Mouse (Mus musculus) cerebellum, postnatal 36 days (tissue): ENCODE measurements around the gene Sc5d.

Source experiments
- DNase-seq, 2 experiments: peaks; one replicate each; pipeline ENCODE4 v3.0.0; 2021 to 2022; ENCODE audit warnings: mixed read lengths in 2 of 2

Sc5d gene

GRCm38 (mm10) chr9:42264145-42264544 is at the start of gene Sc5d:
Gene Sc5d, minus strand, starts transcription at chr9:42264256.
- DNase-seq: peak; percentile 96 to 97

DNA sequence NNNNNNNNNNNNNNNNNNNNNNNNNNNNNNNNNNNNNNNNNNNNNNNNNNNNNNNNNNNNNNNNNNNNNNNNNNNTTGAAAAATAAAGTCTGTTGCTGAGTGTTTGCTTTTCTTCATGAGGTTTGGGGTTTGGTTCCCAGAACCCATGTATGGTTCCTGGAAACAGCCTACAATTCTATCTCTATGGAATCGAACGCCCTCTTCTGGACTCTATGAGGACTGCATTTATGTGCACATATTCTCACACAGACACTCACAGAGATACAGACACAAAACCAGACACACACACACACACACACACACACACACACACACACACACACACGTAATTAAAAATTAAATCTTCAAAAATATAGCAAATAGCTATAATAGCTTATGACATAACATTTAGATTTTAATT is 47.3 kb upstream of the Sc5d start:
- no peak for DNase-seq

- no peak for DNase-seq
Observed at GRCm38 (mm10) chr9:42303894-42304293, 39.8 kb upstream of the Sc5d start.

DNA sequence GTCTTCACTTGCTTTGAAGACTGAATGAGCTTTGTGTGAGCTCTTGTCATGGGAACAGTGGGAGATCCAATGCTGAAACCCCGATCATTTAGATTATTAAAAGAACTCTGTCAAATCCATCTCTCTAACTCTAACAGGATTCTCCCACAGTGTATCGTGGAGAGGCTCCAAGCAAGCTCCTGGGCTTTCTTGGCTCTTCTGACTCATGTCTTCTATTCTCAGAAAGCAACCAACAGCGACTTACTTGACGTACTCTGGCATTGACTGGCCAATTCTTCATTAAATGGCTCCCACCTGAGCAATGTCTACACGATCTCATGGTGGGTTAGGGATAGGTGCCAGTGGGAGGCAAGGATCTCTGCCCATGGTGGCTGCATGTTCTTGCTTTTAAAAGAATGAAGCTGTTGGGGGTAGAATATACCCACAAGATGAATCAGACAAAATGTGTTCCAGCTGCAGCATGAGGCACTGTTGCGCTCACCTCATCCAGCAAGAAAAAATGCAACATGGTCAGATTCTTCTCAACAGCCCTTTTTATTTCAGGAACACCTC is 37.1 kb upstream of the Sc5d start:
- DNase-seq: no peak

GRCm38 (mm10) chr9:42296297-42296922 is 32.4 kb upstream of the Sc5d start:
- DNase-seq: no peak

- no peak for DNase-seq
Observed at GRCm38 (mm10) chr9:42294131-42294530, 30.1 kb upstream of the Sc5d start.

DNA sequence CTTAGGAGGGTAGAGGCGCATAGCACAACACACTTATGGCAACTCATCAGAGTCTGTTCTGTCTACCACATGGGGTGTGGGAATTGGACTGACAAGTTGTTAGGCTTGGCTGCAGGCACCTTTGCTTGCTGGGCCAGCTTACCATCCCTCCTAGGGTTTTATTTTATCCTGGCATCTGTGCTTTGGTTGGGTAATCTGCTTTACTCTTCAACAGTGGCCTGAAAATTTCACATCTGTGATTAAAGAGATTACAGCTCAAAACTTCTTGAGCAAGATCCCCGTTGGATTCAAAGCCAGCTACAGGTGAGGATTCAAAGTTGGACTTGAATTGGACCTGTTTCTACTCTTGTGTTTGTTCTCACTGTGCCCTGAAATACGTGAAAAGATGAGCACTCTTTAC is 29.5 kb upstream of the Sc5d start:
- no peak for DNase-seq

GRCm38 (mm10) chr9:42293051-42293450 is 29.0 kb upstream of the Sc5d start:
- no peak for DNase-seq

DNA sequence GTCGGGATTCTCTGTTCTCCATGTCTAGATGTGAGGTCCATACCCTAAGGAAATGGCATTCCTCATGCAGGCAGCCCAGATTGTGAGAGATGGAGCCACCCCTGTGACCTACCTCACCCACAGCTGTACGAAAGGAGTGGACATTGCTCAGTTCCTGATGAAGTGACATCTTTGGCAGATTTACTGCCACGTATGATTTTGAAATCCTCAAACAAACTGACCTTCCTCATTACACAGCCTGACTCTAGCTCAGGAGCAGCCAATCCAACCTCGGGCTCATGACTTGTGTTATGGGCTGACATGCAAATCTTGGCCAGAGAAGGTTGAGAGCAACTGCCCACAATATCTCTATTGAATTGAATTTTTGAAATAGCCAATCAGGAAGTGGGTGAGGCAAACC is 15.6 kb upstream of the Sc5d start:
- DNase-seq: no peak

DNA sequence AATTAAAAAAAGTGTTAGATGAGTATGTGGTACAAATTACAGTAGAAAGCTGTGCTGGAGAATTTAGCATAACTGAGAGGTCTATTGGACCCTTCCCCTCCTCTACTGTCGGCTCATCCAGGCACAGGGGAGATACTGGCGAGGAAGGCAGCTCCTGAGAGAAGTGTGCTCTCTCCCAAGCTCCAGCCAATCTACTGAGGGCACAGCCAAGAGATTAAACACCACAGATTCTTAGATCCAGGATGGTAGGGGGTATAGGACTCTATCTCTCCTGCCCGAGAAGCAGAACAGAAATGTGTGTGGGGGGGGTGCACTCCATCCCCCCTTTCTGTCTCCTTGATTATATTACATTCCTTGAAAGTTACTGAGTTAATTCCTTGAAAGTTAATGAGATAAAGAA is 14.0 kb upstream of the Sc5d start:
- no peak for DNase-seq

GRCm38 (mm10) chr9:42277606-42278005 is 13.6 kb upstream of the Sc5d start:
- DNase-seq: no peak

DNA sequence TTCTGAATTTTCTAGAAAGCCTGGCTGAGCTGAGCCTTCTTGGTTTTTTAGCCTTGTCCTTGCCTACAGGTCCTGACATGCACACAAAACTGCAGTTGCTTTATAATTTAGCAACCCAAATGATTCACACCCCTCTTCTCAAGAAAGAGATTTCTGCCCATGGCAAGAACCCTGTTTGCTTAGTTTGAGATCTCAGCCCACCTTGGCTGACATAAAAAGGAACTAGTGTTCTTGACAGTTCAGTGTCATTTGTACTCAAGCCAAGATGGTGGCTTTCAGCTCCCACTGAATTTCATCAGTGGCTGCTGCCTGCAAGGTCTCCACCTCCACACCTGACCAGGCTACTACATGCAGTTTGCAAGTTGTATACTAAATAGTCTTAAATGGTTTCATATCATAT is 13.1 kb upstream of the Sc5d start:
- no peak for DNase-seq

DNA sequence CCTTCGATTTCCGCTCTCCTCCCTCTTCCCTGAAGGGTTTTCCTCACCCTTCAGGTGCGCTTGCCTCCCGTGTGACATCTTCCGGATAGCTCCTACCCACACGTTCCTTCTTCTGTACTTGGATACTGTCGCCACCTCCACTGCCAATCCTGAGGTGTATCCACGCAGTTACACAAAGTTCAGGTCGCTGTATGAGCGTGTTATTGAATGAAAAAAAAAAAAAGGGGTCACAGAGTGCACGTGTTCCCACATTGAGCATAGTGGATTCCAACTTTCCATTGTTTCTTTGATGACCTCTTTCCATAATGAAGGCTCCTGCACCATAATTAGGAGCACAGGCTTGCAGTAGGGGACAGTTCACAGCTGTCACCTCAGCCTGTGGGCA is 11.7 kb upstream of the Sc5d start:
- DNase-seq: no peak

- DNase-seq: peak in 1 of 2 experiments; percentile 30
Observed at GRCm38 (mm10) chr9:42275027-42275760, 11.1 kb upstream of the Sc5d start.

- DNase-seq: no peak
Observed at GRCm38 (mm10) chr9:42273682-42274296, 9.7 kb upstream of the Sc5d start.

DNA sequence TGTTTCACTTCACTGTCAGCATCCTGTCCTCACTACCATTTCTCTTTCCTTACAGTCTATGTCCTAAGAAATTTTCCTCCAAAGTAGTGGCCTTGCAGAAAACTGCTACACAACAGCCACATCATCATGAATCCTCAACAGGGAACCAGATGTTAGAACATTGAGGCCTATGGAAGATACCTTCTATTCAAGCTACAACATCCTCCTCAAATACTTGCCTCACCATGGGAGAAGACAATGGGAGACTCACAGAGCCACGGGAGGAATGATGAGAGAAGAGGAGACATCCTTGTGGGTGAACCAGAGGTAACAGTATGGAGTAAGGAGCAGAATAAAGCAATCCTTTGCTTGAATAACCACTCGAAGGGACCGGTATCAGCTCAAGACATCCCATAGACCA is 9.1 kb upstream of the Sc5d start:
- DNase-seq: no peak

DNA sequence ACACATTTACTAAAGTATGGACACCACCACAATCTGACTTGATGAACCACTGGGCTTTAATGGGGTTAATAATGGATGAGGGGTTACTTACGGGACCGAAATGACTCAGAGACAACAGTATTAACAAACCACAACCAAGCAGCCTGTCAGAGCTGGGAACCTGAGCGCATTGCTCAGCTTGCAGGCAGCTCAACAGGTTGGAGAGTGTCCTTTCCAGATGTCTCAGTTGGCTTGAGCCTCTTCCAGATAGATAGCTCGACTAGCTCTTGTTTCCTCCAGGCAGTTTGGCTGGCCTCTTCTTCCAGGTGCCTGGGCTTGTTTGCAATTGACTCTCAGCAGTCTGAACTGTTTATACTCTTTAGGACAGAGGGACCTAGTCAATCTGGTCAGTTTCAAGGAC is 8.6 kb upstream of the Sc5d start:
- DNase-seq: no peak

GRCm38 (mm10) chr9:42271456-42271855 is 7.4 kb upstream of the Sc5d start:
- DNase-seq: no peak

DNA sequence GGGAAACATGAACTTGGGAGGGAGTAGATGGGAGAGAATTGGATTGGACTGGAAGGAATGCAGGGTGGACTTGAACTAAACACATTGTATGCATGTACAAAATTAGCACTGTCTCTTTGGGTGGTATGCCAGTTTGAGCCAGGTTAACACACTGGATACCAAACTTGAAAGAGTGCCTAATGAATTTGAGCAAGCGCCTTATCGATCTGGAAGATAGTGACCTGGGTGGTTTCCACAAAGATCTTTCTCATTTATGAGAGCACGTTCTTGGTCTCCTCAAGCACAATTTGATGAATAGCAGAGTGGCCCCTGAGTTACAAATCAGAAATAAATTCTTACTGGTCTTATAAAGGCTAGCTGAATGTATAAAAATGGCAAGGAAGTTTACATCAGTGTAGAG is 6.6 kb upstream of the Sc5d start:
- no peak for DNase-seq

GRCm38 (mm10) chr9:42270081-42270480 is 6.0 kb upstream of the Sc5d start:
- no peak for DNase-seq

DNA sequence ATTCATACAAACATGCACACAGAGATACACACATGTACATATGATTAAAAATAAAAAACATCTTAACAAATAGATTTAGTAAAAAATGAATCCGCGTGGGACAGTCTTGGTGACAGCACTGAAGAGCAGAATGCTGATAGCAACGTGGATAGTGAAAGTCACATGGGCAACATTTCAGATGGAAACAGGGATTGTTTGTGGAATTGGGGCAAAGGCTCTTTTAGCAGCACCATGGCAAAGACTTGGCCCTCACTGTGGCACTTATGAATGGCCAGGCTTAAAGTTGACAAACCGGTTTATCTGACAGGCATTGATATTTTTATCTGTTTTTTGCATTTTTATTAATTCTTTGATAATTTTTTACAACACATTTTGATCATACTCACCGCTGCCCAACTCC is 4.3 kb upstream of the Sc5d start:
- no peak for DNase-seq

DNA sequence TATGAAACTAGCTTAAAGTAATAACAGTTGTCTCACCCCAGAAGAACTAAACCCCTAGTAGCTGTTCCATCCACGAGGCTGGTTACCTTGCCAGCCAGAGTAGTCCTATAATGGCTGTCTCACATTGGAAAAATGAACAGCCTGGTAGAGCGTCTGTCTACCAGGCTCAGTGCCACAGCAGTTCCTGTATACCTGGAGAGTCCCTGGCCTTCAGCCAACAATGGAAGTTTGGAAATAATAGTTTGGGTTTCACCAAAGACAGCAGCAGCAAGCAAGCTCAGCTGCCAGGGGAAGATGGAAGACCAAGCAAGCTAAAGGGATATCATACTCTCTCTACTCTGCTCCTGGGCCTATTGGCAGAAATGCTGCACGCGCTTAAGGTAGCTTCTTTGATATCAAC is 1.3 kb upstream of the Sc5d start:
- DNase-seq: peak; percentile 27 to 35

DNA sequence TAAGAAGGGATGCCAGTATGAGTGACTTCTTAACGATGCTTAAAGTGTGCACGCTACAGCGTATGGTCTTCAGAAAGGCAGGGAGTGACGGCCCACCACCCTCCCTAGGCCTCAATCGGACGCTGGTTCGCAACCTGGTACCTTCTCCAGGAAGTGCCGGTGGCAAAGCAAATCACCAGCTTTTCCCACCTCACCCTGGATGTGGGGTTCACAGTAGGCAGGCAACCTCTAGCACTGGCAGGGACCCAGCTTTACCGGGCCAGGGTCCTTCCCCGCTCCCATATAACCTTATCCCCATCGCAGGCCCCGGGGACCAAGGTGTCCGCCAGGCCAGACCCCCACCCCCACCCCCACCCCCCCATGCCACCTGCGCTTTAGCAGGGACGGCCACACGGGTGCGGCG is 346 bp downstream of the Sc5d start:
- no peak for DNase-seq

GRCm38 (mm10) chr9:42260481-42260880 is 3.6 kb downstream of the Sc5d start:
- DNase-seq: no peak
